Mouse (Mus musculus): Measurements from ENCODE around the gene Reep1. TPM values are rescaled to one million over a fixed set of nuclear protein-coding genes. Genes with fewer than 3 reads are reported as not detected.

The Reep1 gene
- 0.58 TPM for polyA plus RNA-seq (2014; fragmentation: Illumina TruSeq; extraction: RNeasy Lipid Tissue Mini Kit (QIAGEN cat#74804); ENCODE audit: low read depth, low replicate concordance)

GRCm38 (mm10) chr6:71707511-71708501 is at the start of gene Reep1:
Reep1 (plus strand) TSS chr6:71707561.

GRCm38 (mm10) chr6:71826869-71827268 is 119.5 kb downstream of the Reep1 start, which contains the start of gene Mrpl35:
Mrpl35 (minus strand) TSS chr6:71826969.

GRCm38 (mm10) chr6:71830690-71831580 is 123.6 kb downstream of the Reep1 start, which contains the start of gene Immt:
Immt (plus strand) TSS chr6:71831331.

Other genes with a start within 250 kb of the Reep1 start
- gene Rnf103, start 213.7 kb upstream of the Reep1 start, polyA plus RNA-seq (2014; fragmentation: Illumina TruSeq; extraction: RNeasy Lipid Tissue Mini Kit (QIAGEN cat#74804); ENCODE audit: low read depth, low replicate concordance): 154 TPM
- gene Chmp3, start 163.8 kb upstream of the Reep1 start, polyA plus RNA-seq (2014; fragmentation: Illumina TruSeq; extraction: RNeasy Lipid Tissue Mini Kit (QIAGEN cat#74804); ENCODE audit: low read depth, low replicate concordance): 72.5 TPM
- 17.9 TPM for gene Kdm3a, start 74.6 kb upstream of the Reep1 start, polyA plus RNA-seq (2014; fragmentation: Illumina TruSeq; extraction: RNeasy Lipid Tissue Mini Kit (QIAGEN cat#74804); ENCODE audit: low read depth, low replicate concordance)
- 34.9 TPM for gene Mrpl35, start 119.4 kb downstream of the Reep1 start, polyA plus RNA-seq (2014; fragmentation: Illumina TruSeq; extraction: RNeasy Lipid Tissue Mini Kit (QIAGEN cat#74804); ENCODE audit: low read depth, low replicate concordance)
- 131 TPM for gene Immt, start 123.8 kb downstream of the Reep1 start, polyA plus RNA-seq (2014; fragmentation: Illumina TruSeq; extraction: RNeasy Lipid Tissue Mini Kit (QIAGEN cat#74804); ENCODE audit: low read depth, low replicate concordance)
- gene Ptcd3, start 201.2 kb downstream of the Reep1 start, polyA plus RNA-seq (2014; fragmentation: Illumina TruSeq; extraction: RNeasy Lipid Tissue Mini Kit (QIAGEN cat#74804); ENCODE audit: low read depth, low replicate concordance): 108 TPM
- gene Polr1a, start 201.5 kb downstream of the Reep1 start, polyA plus RNA-seq (2014; fragmentation: Illumina TruSeq; extraction: RNeasy Lipid Tissue Mini Kit (QIAGEN cat#74804); ENCODE audit: low read depth, low replicate concordance): 2.4 TPM

Measured in liver, adult 10 weeks (tissue).